Mouse (Mus musculus): ENCODE measurements at regions not wholly inside any gene's neighbourhood (a gene's known extent, or its start where the extent isn't known, plus 50 kb on each side); places are given as distances from the start of the nearest gene placed in this dataset.

DNA sequence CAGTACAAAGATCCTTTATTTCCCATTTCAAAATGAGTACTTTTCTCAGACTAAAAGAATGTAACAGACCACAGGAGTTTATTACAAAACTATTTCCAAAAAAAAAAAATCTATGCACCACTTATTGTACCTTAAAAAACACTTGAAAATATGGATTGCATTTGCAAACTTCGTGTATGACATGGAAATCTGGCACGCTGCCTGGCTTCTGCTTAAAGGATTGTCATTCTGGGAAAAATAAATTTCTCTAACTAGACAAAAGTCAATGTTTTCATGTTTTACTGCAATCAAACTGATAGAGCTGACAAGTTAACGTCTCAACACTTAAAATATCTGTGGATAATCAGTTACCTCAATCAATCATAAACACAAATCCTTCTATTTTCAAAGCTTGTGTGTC, 205.5 kb upstream of the Nr2f1 start:
- peak; percentile 2 to 3 for DNase-seq

DNA sequence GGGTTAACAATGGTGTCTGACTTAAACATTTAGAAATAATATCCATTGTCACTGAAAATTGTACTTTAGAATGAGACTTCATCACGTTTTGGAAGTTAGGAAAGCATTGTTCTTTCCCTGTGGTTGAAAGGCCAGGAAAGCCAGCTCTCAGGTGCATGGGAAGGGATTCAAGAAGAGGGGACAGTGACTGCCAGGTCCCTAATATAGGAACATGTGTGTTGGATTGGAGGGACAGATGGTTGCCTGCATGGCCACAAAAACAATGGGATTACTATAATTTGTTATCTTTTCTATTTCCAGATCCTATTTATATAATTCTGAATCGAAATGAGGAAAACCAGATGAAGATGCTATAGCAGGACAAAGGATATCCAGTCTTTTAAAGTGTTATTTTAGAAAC, 184.2 kb upstream of the Nr2f1 start:
- DNase-seq, result no peak

DNA sequence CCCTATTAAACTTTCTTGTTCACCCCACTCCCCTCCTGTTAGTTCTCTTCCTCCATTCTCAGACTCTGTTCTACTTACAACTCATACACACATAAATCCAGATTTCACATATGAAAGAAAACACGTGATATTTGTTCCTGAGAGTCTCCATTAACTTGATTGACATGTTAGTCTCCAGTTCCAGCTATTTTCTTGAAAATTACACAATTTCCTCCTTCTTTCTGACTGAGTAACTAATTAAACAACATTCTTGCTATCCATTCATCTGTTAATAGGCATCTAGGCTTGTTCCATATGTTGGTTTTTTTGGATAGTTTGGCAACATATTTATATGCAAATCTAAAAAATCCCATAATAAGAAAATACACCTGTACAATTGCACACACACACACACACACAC, 161.7 kb upstream of the Nr2f1 start:
- DNase-seq, result no peak

DNA sequence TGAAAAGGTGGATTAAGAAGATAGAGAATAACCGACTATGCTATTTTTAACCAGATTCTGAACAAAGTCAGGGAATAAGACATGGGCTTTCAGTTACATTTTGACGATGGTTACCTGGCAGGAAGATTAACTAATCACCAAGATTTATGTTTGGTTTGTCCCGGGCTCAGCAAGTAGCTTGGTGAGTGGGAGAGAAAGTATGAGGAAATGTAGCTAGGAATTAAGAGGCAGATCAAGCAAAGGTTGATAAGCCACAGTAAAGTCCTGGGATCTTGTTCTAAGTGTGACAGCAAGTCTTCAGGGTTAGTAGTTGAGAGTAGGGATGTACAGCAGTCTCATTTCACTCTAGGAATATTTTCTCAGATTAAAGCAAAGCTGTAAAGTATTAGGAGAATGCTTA, 149.3 kb upstream of the Nr2f1 start:
- DNase-seq, result no peak

DNA sequence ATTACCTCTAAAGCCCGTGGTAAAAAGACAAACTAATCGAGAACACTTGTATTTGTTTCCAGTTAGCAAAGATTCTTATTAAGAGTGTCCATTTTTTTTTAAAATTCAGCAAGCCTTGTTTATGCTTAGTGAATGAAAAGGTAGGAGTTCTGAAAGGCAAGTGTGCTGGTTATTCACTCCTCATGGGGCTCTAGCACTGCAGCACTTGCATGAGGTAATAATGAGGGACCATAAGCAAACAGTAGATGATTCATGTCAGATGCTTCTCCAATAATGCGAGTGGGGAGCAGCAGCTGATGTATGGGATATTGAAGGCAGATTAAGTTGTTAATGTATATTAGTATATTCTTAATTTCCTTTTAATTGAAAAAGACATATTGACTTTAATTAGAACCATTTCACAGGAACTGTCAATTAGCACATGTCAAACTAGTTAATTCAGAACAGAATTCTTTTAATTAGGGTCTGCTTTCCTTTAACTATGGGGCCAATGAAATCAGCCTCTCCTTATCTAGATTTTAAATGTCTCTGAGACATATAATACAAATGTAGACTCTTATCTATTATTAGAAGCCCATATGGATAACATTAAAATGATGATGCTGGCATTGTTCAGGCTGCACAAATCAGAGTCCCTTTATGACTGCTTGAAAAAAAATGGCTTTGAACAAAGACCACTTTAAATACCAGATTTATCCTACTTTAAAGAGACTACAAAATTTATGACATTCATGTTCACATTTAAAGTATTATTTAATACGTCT, 125.1 kb upstream of the Nr2f1 start:
- DNase-seq, result no peak

DNA sequence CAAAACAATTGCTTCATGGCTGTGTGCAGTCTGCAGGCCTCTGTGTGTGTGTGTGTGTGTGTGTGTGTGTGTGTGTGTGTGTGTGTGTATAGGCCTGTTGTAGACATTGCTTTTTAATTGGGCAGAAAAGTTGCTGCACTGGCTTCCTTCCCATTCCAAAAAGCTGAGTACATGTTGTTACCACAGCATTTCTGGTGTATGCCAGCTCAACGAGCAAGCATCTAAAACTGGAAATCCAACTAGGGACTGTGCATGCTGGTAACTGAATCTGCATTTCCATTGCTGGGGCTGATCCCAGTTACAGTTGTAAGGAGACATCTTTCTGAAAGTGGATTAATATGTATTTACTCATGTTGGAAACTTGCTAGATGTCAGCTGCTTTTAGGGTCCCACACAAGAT, 123.6 kb upstream of the Nr2f1 start:
- DNase-seq, result no peak

DNA sequence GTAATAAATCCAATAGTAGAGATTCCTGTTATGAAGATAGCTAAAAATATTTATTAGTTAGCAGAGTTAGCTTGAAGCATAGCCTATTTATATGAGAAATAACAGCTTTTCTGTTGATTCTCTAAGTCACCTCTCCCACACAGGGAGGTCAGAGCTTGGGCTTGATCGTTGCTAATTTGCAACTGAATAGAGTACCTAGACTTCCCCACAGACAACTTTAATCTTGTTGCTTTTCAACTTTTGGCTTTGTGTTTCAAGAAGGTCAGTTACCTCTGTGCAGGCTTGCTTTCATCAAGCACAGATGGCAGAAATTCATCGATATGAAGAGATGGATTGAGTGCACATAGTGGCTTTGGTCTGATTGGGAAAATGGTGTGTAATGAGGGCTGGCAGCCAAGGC, 118.9 kb upstream of the Nr2f1 start:
- DNase-seq, result no peak

DNA sequence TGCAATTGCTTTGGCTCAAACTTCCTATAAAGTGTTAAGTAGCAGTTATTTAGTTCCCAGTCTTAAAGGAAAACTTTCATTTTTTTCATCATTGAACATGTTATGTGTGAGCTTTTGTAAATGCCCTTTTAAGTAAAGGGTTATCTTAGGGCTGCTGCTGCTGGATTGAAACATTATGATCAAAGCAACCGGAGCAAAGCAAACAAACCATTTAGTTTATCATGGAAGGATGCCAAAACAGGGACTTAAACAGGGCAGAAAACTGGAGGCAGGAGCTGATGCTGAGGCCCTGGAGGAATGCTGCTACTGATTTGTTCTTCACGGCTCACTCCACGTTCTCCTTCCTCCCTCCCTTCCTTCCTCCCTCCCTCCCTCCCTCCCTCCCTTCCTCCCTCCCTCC, 111.3 kb upstream of the Nr2f1 start:
- no peak for DNase-seq
